Mouse (Mus musculus): ENCODE results near the gene Gm21964. TPM values are rescaled to one million over a fixed set of nuclear protein-coding genes. Genes with fewer than 3 reads are reported as not detected.

Gene Gm21964
- polyA plus RNA-seq, 2 experiments: not detected

- H3K4me3 ChIP-seq (replicated peaks; ENCODE audit: low read length): no peak overlapping the region
- ATAC-seq (ENCODE audit: low FRiP score, low read depth): no peak
- H3K27ac ChIP-seq (replicated peaks; ENCODE audit: low read depth, low read length): no peak overlapping the region
- H3K27me3 ChIP-seq (ENCODE audit: control insufficient read depth, insufficient read depth, low read length): no peaks in the 10 kb centered on the region
- H3K4me2 ChIP-seq (replicated peaks; ENCODE audit: low read depth, low read length, severe bottlenecking): no peak overlapping the region
- H3K9ac ChIP-seq (ENCODE audit: low read depth, low read length, severe bottlenecking): no peak overlapping the region
- peaks cover 44% of the 10 kb centered on the region for H3K36me3 ChIP-seq (ENCODE audit: control insufficient read depth, insufficient read depth, low read length)
- H3K4me1 ChIP-seq (ENCODE audit: control insufficient read depth, insufficient read depth, low read length): no peaks in the 10 kb centered on the region; the same call in 1 of the 2 replicates
- no peak for DNase-seq (ENCODE audit: low spot score)
- no peak for TF ChIP-seq POLR2A (IDR thresholded peaks at IDR 0.05; ENCODE audit: borderline replicate concordance, extremely low read depth, insufficient read depth, insufficient read length)
- WGBS: 72% methylated on average over 11 of the region's 11 CpGs
- no peaks in the 10 kb centered on the region for H3K9me3 ChIP-seq (ENCODE audit: control insufficient read depth, low read length)
These were observed 18.4 kb upstream of the Gm21964 start for GRCm38 (mm10) chr8:110082416-110083105.

GRCm38 (mm10) chr8:110091869-110092268, 9.1 kb upstream of the Gm21964 start:
- ATAC-seq (ENCODE audit: low FRiP score, low read depth) (no peak), DNase-seq (ENCODE audit: low spot score) (no peak)
- H3K36me3 ChIP-seq (ENCODE audit: control insufficient read depth, insufficient read depth, low read length): peaks cover 28% of the 10 kb centered on the region
- no peak overlapping the region for H3K9ac ChIP-seq (ENCODE audit: low read depth, low read length, severe bottlenecking)
- H3K4me1 ChIP-seq (ENCODE audit: control insufficient read depth, insufficient read depth, low read length): no peaks in the 10 kb centered on the region
- H3K4me3 ChIP-seq (replicated peaks; ENCODE audit: low read length): no peak overlapping the region
- H3K27ac ChIP-seq (replicated peaks; ENCODE audit: low read depth, low read length): no peak overlapping the region
- H3K9me3 ChIP-seq (ENCODE audit: control insufficient read depth, low read length): peaks cover 12% of the 10 kb centered on the region
- no peak overlapping the region for H3K4me2 ChIP-seq (replicated peaks; ENCODE audit: low read depth, low read length, severe bottlenecking)
- WGBS: 38% methylated on average over 1 of the region's 1 CpGs
- no peaks in the 10 kb centered on the region for H3K27me3 ChIP-seq (ENCODE audit: control insufficient read depth, insufficient read depth, low read length)
- no peak for TF ChIP-seq POLR2A (IDR thresholded peaks at IDR 0.05; ENCODE audit: borderline replicate concordance, extremely low read depth, insufficient read depth, insufficient read length)

GRCm38 (mm10) chr8:110101676-110102075, 669 bp downstream of the Gm21964 start:
- no peak overlapping the region for H3K27ac ChIP-seq (replicated peaks; ENCODE audit: low read depth, low read length)
- H3K36me3 ChIP-seq (ENCODE audit: control insufficient read depth, insufficient read depth, low read length): no peaks in the 10 kb centered on the region
- no peak for ATAC-seq (ENCODE audit: low FRiP score, low read depth)
- TF ChIP-seq POLR2A (IDR thresholded peaks at IDR 0.05; ENCODE audit: borderline replicate concordance, extremely low read depth, insufficient read depth, insufficient read length): no peak
- no peak for DNase-seq (ENCODE audit: low spot score)
- no peak overlapping the region for H3K4me3 ChIP-seq (replicated peaks; ENCODE audit: low read length)
- H3K4me1 ChIP-seq (ENCODE audit: control insufficient read depth, insufficient read depth, low read length): no peaks in the 10 kb centered on the region
- H3K27me3 ChIP-seq (ENCODE audit: control insufficient read depth, insufficient read depth, low read length): no peaks in the 10 kb centered on the region
- no peak overlapping the region for H3K4me2 ChIP-seq (replicated peaks; ENCODE audit: low read depth, low read length, severe bottlenecking)
- H3K9me3 ChIP-seq (ENCODE audit: control insufficient read depth, low read length): no peaks in the 10 kb centered on the region
- no peak overlapping the region for H3K9ac ChIP-seq (ENCODE audit: low read depth, low read length, severe bottlenecking)
- WGBS: 87% methylated on average over 15 of the region's 15 CpGs

- no peak within 1 kb of the TSS for H3K27ac ChIP-seq (replicated peaks; ENCODE audit: low read depth, low read length)
- H3K36me3 ChIP-seq (ENCODE audit: control insufficient read depth, insufficient read depth, low read length): no peaks in the 10 kb centered on the region
- H3K27me3 ChIP-seq (ENCODE audit: control insufficient read depth, insufficient read depth, low read length): no peaks in the 10 kb centered on the region
- H3K4me1 ChIP-seq (ENCODE audit: control insufficient read depth, insufficient read depth, low read length): no peaks in the 10 kb centered on the region
- no peak within 1 kb of the TSS for H3K9ac ChIP-seq (ENCODE audit: low read depth, low read length, severe bottlenecking)
- H3K4me2 ChIP-seq (replicated peaks; ENCODE audit: low read depth, low read length, severe bottlenecking): no peak within 1 kb of the TSS
- TF ChIP-seq POLR2A (IDR thresholded peaks at IDR 0.05; ENCODE audit: borderline replicate concordance, extremely low read depth, insufficient read depth, insufficient read length): no peak
- WGBS: 82% methylated on average over 3 of the region's 3 CpGs
- H3K9me3 ChIP-seq (ENCODE audit: control insufficient read depth, low read length): no peaks in the 10 kb centered on the region
- no peak for DNase-seq (ENCODE audit: low spot score)
- no peak within 1 kb of the TSS for H3K4me3 ChIP-seq (replicated peaks; ENCODE audit: low read length)
- no peak for ATAC-seq (ENCODE audit: low FRiP score, low read depth)
These were observed 1.6 kb downstream of the Gm21964 start, which contains the start of gene Gm17720 for GRCm38 (mm10) chr8:110102653-110103052. Gm17720 (minus strand) TSS chr8:110102753.

GRCm38 (mm10) chr8:110119715-110120114, 18.7 kb downstream of the Gm21964 start:
- H3K36me3 ChIP-seq (ENCODE audit: control insufficient read depth, insufficient read depth, low read length): no peaks in the 10 kb centered on the region
- H3K9me3 ChIP-seq (ENCODE audit: control insufficient read depth, low read length): no peaks in the 10 kb centered on the region
- H3K4me3 ChIP-seq (replicated peaks; ENCODE audit: low read length): no peak overlapping the region
- TF ChIP-seq POLR2A (IDR thresholded peaks at IDR 0.05; ENCODE audit: borderline replicate concordance, extremely low read depth, insufficient read depth, insufficient read length): no peak
- no peaks in the 10 kb centered on the region for H3K27me3 ChIP-seq (ENCODE audit: control insufficient read depth, insufficient read depth, low read length)
- no peaks in the 10 kb centered on the region for H3K4me1 ChIP-seq (ENCODE audit: control insufficient read depth, insufficient read depth, low read length)
- WGBS: 47% methylated on average over 6 of the region's 6 CpGs
- H3K4me2 ChIP-seq (replicated peaks; ENCODE audit: low read depth, low read length, severe bottlenecking): no peak overlapping the region
- DNase-seq (ENCODE audit: low spot score): no peak
- no peak overlapping the region for H3K27ac ChIP-seq (replicated peaks; ENCODE audit: low read depth, low read length)
- no peak for ATAC-seq (ENCODE audit: low FRiP score, low read depth)
- no peak overlapping the region for H3K9ac ChIP-seq (ENCODE audit: low read depth, low read length, severe bottlenecking)
